25 mouse cellular contexts compared by ENCODE assay signal in the genomic region with DNA sequence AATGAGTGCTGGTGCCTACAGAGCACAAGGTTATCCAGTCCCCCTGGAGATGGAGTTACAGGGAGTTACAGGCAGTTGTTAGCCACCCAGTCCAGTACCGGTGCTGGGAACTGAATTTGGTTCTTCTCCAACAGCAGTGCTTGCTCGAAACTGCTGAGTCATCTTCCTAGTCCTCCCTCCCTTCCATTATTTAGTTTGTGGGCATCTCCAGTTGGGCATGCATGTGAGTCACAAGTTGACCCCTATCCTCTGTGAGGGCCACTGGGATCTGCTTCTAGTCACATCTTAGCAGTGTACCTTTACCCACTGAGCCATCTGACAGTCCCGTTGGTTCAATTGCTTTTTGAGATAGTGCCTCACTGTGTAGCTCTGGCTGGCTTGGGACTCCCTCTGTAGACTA. TPM values are rescaled to one million over a fixed set of nuclear protein-coding genes. Genes with fewer than 3 reads are reported as not detected.
DNase-seq lines count a peak whose midpoint lies in the region; ATAC-seq and TF ChIP-seq lines count a peak whose summit lies in the region.
"Had no signal": no experiment of that assay in that cellular context is flagged by ENCODE, and none has a peak within 500 bp of the region (broad histone marks: within the 10 kb centered on the region; RNA-seq: fewer than 3 reads in every experiment).

No protein-coding gene starts in this region.

- no peak overlapping the region for H3K9ac ChIP-seq in MEL (ENCODE audit: control insufficient read depth, low read depth, low read length, poor library complexity, severe bottlenecking)
- no peak overlapping the region for H3K9ac ChIP-seq in heart, embryonic 12.5 days
- H3K9ac ChIP-seq: forebrain, embryonic 15.5 days; hindbrain, embryonic 14.5 days; intestine, embryonic 15.5 days had no signal

- H3K9me3 ChIP-seq in MEL (replicated peaks; ENCODE audit: insufficient read depth, low read length), result no peaks in the 10 kb centered on the region
- H3K9me3 ChIP-seq in heart, embryonic 12.5 days (replicated peaks), result no peaks in the 10 kb centered on the region
- H3K9me3 ChIP-seq: embryonic facial prominence, embryonic 10.5 days; forebrain, embryonic 15.5 days; G1E; hindbrain, embryonic 10.5 days; intestine, embryonic 15.5 days had no signal

- H3K27me3 ChIP-seq in MEL (ENCODE audit: control insufficient read depth in 1 of 2, insufficient read depth in 2 of 2, low read length in 2 of 2), result no peaks in the 10 kb centered on the region; a peak in 3 of 4 replicates
- H3K27me3 ChIP-seq in heart, embryonic 12.5 days (replicated peaks), result no peaks in the 10 kb centered on the region
- H3K27me3 ChIP-seq: forebrain, embryonic 15.5 days; intestine, embryonic 15.5 days had no signal

- no peak for TF ChIP-seq EP300 in MEL (IDR thresholded peaks at IDR 0.05; ENCODE audit: low read depth in 1 of 2, low read length in 2 of 2)

- DNase-seq in 3134 (ENCODE audit: extremely low read depth, insufficient read length, low spot score) (peak; percentile 34), 3T3-L1 (ENCODE audit: low read depth, low spot score) (peak; percentile 64), MEL (ENCODE audit: low read depth, low spot score) (peak; percentile 45)
- no peak for DNase-seq in layer of hippocampus, adult 8-10 months (ENCODE audit: low spot score in 2 of 2)
- no peak for DNase-seq in frontal cortex, postnatal 10 days (ENCODE audit: low spot score in 2 of 2)
- DNase-seq: adrenal gland, adult 8-10 months; cerebellum, adult 11 months; cerebellum, adult 8-10 months; cerebellum, postnatal 25 days; gastrocnemius, postnatal 14 days; heart, adult 2 months; kidney, adult 18-20 months had no signal

- no peaks in the 10 kb centered on the region; a peak in 1 of 4 replicates for H3K36me3 ChIP-seq in MEL (ENCODE audit: control insufficient read depth in 1 of 2, insufficient read depth in 2 of 2, low read length in 2 of 2)
- H3K36me3 ChIP-seq in heart, embryonic 12.5 days, result no peaks in the 10 kb centered on the region
- H3K36me3 ChIP-seq: embryonic facial prominence, embryonic 10.5 days; forebrain, embryonic 15.5 days; G1E; intestine, embryonic 15.5 days had no signal

- no peaks in the 10 kb centered on the region for H3K79me2 ChIP-seq in MEL (ENCODE audit: control insufficient read depth, insufficient read depth, low read length, poor library complexity)

- TF ChIP-seq CTCF in MEL (IDR thresholded peaks at IDR 0.05 in 2 of 3, conservative IDR thresholded peaks at IDR 0.05 in 1 of 3; ENCODE audit: control insufficient read depth in 1 of 3, insufficient read depth in 1 of 3, low read depth in 2 of 3, low read length in 3 of 3, poor library complexity in 1 of 3, severe bottlenecking in 1 of 3), result no peak

- no peak overlapping the region for H3K27ac ChIP-seq in MEL (ENCODE audit: control insufficient read depth, low read depth, low read length)
- H3K27ac ChIP-seq in heart, embryonic 12.5 days (ENCODE audit: poor library complexity, severe bottlenecking), result no peak overlapping the region
- H3K27ac ChIP-seq: embryonic facial prominence, embryonic 10.5 days; forebrain, embryonic 15.5 days; heart, adult 2 months; hindbrain, embryonic 10.5 days; hindbrain, embryonic 14.5 days; intestine, embryonic 15.5 days had no signal

- no peak for TF ChIP-seq POLR2A in MEL (IDR thresholded peaks at IDR 0.05; ENCODE audit: control insufficient read depth in 1 of 2, insufficient read depth in 1 of 2, low read depth in 1 of 2, low read length in 2 of 2, poor library complexity in 1 of 2)

- TF ChIP-seq RAD21 in MEL (IDR thresholded peaks at IDR 0.05; ENCODE audit: low read depth, low read length), result no peak

- peaks cover 0 to 6% of the 10 kb centered on the region in 2 experiments; a peak in 2 of 4 replicates for H3K4me1 ChIP-seq in MEL (ENCODE audit: control insufficient read depth in 1 of 2, insufficient read depth in 2 of 2, low read length in 2 of 2)
- H3K4me1 ChIP-seq in heart, embryonic 12.5 days (replicated peaks), result no peaks in the 10 kb centered on the region
- H3K4me1 ChIP-seq: embryonic facial prominence, embryonic 10.5 days; forebrain, embryonic 15.5 days; hindbrain, embryonic 10.5 days; intestine, embryonic 15.5 days had no signal

- no peak overlapping the region for H3K4me2 ChIP-seq in heart, embryonic 12.5 days
- H3K4me2 ChIP-seq: forebrain, embryonic 15.5 days; heart, embryonic 11.5 days; hindbrain, embryonic 14.5 days; intestine, embryonic 15.5 days had no signal

- no peak overlapping the region for H3K4me3 ChIP-seq in MEL (ENCODE audit: control insufficient read depth in 1 of 2, insufficient read depth in 1 of 2, low read depth in 2 of 2, low read length in 2 of 2)
- H3K4me3 ChIP-seq in heart, embryonic 12.5 days, result no peak overlapping the region
- H3K4me3 ChIP-seq: embryonic facial prominence, embryonic 10.5 days; erythroblast, embryonic 14.5 days; forebrain, embryonic 15.5 days; heart, adult 2 months; hindbrain, embryonic 10.5 days; intestine, embryonic 15.5 days had no signal

- 62% methylated on average over 3 of the region's 3 CpGs for WGBS in heart, embryonic 12.5 days

- peak; percentile 55; the same call in 1 of the 2 replicates for ATAC-seq in erythroblast, adult 5-6 weeks (replicated peaks; ENCODE audit: low FRiP score, poor library complexity, severe bottlenecking)
- no peak for ATAC-seq in heart, embryonic 12.5 days (ENCODE audit: insufficient number of reproducible peaks, low FRiP score)
- ATAC-seq: forebrain, embryonic 15.5 days; intestine, embryonic 15.5 days had no signal

TF ChIP-seq in MEL, 35 proteins besides CTCF, POLR2A, EP300 and RAD21:
- TF ChIP-seq MAFK (IDR thresholded peaks at IDR 0.05; ENCODE audit: borderline replicate concordance, low read depth, low read length) (peak; percentile 68; the same call in 1 of the 2 replicates), GABPA (IDR thresholded peaks at IDR 0.05; ENCODE audit: low read depth, low read length) (peak; percentile 44; the same call in 1 of the 2 replicates), UBTF (IDR thresholded peaks at IDR 0.05; ENCODE audit: borderline replicate concordance, insufficient read depth, low read depth, low read length) (no peak), POLR2AphosphoS5 (IDR thresholded peaks at IDR 0.05; ENCODE audit: borderline replicate concordance, low read depth, low read length) (no peak)

RNA-seq across cellular contexts. Expression of a gene that starts 17.1 kb away (rescaled TPM):
- total RNA-seq in MEL (2012; rRNA removed), result 18.0 and 18.8 TPM in 2 replicates
- 10 to 100 TPM in 1 of 2 experiments, not detected in 1; 34.5 TPM for polyA plus RNA-seq in MEL (2012; ENCODE audit: insufficient read depth in 1 of 2, insufficient read length in 2 of 2, low read depth in 1 of 2, low replicate concordance in 2 of 2, missing spikeins in 1 of 2)
- total RNA-seq in erythroblast, adult 5-6 weeks (2015; ENCODE audit: low replicate concordance), result 4.0 and 6.3 TPM in 2 replicates
- 2.1 and 6.8 TPM in 2 replicates for total RNA-seq in erythroblast, adult 5-6 weeks (2017; ENCODE audit: low replicate concordance)
- polyA plus RNA-seq in heart, embryonic 12.5 days (2016; fragmentation: Nextera tagmentation; extraction: Ambion mirVana), result 17.6 and 19.9 TPM in 2 replicates
- total RNA-seq in layer of hippocampus, adult 8-10 months (2022), result 10 to 100 TPM; 21.8 to 34.3 (median 25.6) TPM

RNA-seq across cellular contexts. Expression of a gene that starts 21.1 kb away (rescaled TPM):
- total RNA-seq in MEL (2012; rRNA removed), result 26.2 and 34.2 TPM in 2 replicates
- 10 to 100 TPM; 29.0 to 52.3 TPM for polyA plus RNA-seq in MEL (2012; ENCODE audit: insufficient read depth in 1 of 2, insufficient read length in 2 of 2, low read depth in 1 of 2, low replicate concordance in 2 of 2, missing spikeins in 1 of 2)
- total RNA-seq in erythroblast, adult 5-6 weeks (2015; ENCODE audit: low replicate concordance), result 6.9 and 9.6 TPM in 2 replicates
- total RNA-seq in erythroblast, adult 5-6 weeks (2017; ENCODE audit: low replicate concordance), result 17.0 and 31.8 TPM in 2 replicates
- polyA plus RNA-seq in heart, embryonic 12.5 days (2016; fragmentation: Nextera tagmentation; extraction: Ambion mirVana), result 40.8 and 42.5 TPM in 2 replicates
- total RNA-seq in layer of hippocampus, adult 8-10 months (2022), result 100 to 1,000 TPM; 146 to 179 (median 151) TPM

RNA-seq across cellular contexts. Expression of a gene that starts 23.1 kb away (rescaled TPM):
- 17.7 and 18.1 TPM in 2 replicates for total RNA-seq in MEL (2012; rRNA removed)
- polyA plus RNA-seq in MEL (2012; ENCODE audit: insufficient read depth in 1 of 2, insufficient read length in 2 of 2, low read depth in 1 of 2, low replicate concordance in 2 of 2, missing spikeins in 1 of 2), result 10 to 100 TPM in 1 of 2 experiments, not detected in 1; 26.2 TPM
- total RNA-seq in erythroblast, adult 5-6 weeks (2015; ENCODE audit: low replicate concordance), result 0.77 and 6.9 TPM in 2 replicates
- 0.42 and 1.7 TPM in 2 replicates for total RNA-seq in erythroblast, adult 5-6 weeks (2017; ENCODE audit: low replicate concordance)
- polyA plus RNA-seq in heart, embryonic 12.5 days (2016; fragmentation: Nextera tagmentation; extraction: Ambion mirVana), result 16.1 and 17.3 TPM in 2 replicates
- total RNA-seq in layer of hippocampus, adult 8-10 months (2022), result 100 to 1,000 TPM; 137 to 173 (median 161) TPM

RNA-seq across cellular contexts. Expression of a gene that starts 43.4 kb away (rescaled TPM):
- 77.1 and 93.0 TPM in 2 replicates for total RNA-seq in MEL (2012; rRNA removed)
- 100 to 1,000 TPM; 189 to 476 TPM for polyA plus RNA-seq in MEL (2012; ENCODE audit: insufficient read depth in 1 of 2, insufficient read length in 2 of 2, low read depth in 1 of 2, low replicate concordance in 2 of 2, missing spikeins in 1 of 2)
- 14.4 and 35.5 TPM in 2 replicates for total RNA-seq in erythroblast, adult 5-6 weeks (2015; ENCODE audit: low replicate concordance)
- 4.9 and 9.9 TPM in 2 replicates for total RNA-seq in erythroblast, adult 5-6 weeks (2017; ENCODE audit: low replicate concordance)
- polyA plus RNA-seq in heart, embryonic 12.5 days (2016; fragmentation: Nextera tagmentation; extraction: Ambion mirVana), result 62.9 and 66.8 TPM in 2 replicates
- total RNA-seq in layer of hippocampus, adult 8-10 months (2022), result 10 to 100 TPM; 46.3 to 59.5 (median 56.1) TPM

RNA-seq across cellular contexts. Expression of a gene that starts 43.8 kb away (rescaled TPM):
- total RNA-seq in MEL (2012; rRNA removed), result 0.15 TPM in 1 of 2 replicates, not detected in the other
- polyA plus RNA-seq in MEL (2012; ENCODE audit: insufficient read depth in 1 of 2, insufficient read length in 2 of 2, low read depth in 1 of 2, low replicate concordance in 2 of 2, missing spikeins in 1 of 2), result under 1 TPM in 1 of 2 experiments, not detected in 1; 0.74 TPM
- not detected in 2 replicates for total RNA-seq in erythroblast, adult 5-6 weeks (2015; ENCODE audit: low replicate concordance)
- not detected in 2 replicates for total RNA-seq in erythroblast, adult 5-6 weeks (2017; ENCODE audit: low replicate concordance)
- not detected in 2 replicates for polyA plus RNA-seq in heart, embryonic 12.5 days (2016; fragmentation: Nextera tagmentation; extraction: Ambion mirVana)
- 10 to 100 TPM; 27.2 to 41.0 (median 31.5) TPM for total RNA-seq in layer of hippocampus, adult 8-10 months (2022)
- total RNA-seq: G1E; gastrocnemius, adult 18-20 months; gastrocnemius, postnatal 14 days; heart, adult 2 months; heart, postnatal 25 days had no signal
- polyA plus RNA-seq: erythroblast, embryonic 14.5 days; G1E; heart, embryonic 16.5 days had no signal

Comparison
In these comparisons a context has a peak if more than half of its experiments do, and no peak if none do; other contexts are left out.
1. DNase-seq: peak in 3134 (single experiment), 3T3-L1 (single experiment) and MEL (single experiment); none in layer of hippocampus, adult 8-10 months (0 of 2) and frontal cortex, postnatal 10 days (0 of 2).